Mouse (Mus musculus) kidney, adult 10 weeks (tissue): Measurements from ENCODE around the gene Mfsd4b5. TPM values are rescaled to one million over a fixed set of nuclear protein-coding genes. Genes with fewer than 3 reads are reported as not detected.

Experiments
- polyA plus RNA-seq: library from polyadenylated mRNA; stranded (reverse); fragments of 350-450 nt; fragmentation: Illumina TruSeq; extraction: RNeasy Lipid Tissue Mini Kit (QIAGEN cat#74804); gene quantifications from one replicate; pipeline ENCODE4 v1.2.3, GENCODE M21; 2014; ENCODE audit warnings: low read depth, low replicate concordance

Gene Mfsd4b5
- polyA plus RNA-seq = 389 TPM

GRCm38 (mm10) chr10:39986466-39986865 lies at the start of gene Mfsd4b5:
TSS of gene Mfsd4b5 (minus strand) at chr10:39986646.

GRCm38 (mm10) chr10:40024554-40025428 lies 38.3 kb upstream of the Mfsd4b5 start, which contains the start of gene Mfsd4b1:
TSS of gene Mfsd4b1 (minus strand) at chr10:40025268.

GRCm38 (mm10) chr10:39959761-39960440 lies 26.5 kb downstream of the Mfsd4b5 start, which contains the start of gene Mfsd4b3:
TSS of gene Mfsd4b3 (minus strand) at chr10:39960153.

GRCm38 (mm10) chr10:39926616-39927139 lies 59.8 kb downstream of the Mfsd4b5 start, which contains the start of gene Mfsd4b2:
TSS of gene Mfsd4b2 (minus strand) at chr10:39926923.

Other genes starting within 250 kb of the Mfsd4b5 start
- gene Mfsd4b4, start 87.4 kb downstream of the Mfsd4b5 start, polyA plus RNA-seq = 5.7 TPM
- 0.93 TPM for gene Mfsd4b2, start 59.7 kb downstream of the Mfsd4b5 start, polyA plus RNA-seq
- 32.7 TPM for gene Mfsd4b3, start 26.5 kb downstream of the Mfsd4b5 start, polyA plus RNA-seq
- gene Mfsd4b1, start 38.6 kb upstream of the Mfsd4b5 start, polyA plus RNA-seq = 221 TPM
- gene Slc16a10, start 155.6 kb upstream of the Mfsd4b5 start, polyA plus RNA-seq = 58.5 TPM